Mouse (Mus musculus) skeletal muscle tissue, adult 2 months (tissue): Measurements from ENCODE around the gene Sowahb.
"Not testable (repeated sequence)": the region's sequence is repeated elsewhere in the genome, so short reads cannot be mapped to it uniquely, and the experiment has no call there.

Experiments used
- DNase-seq: peaks from one replicate; pipeline ENCODE4 v3.0.0-alpha.2; 2012; ENCODE audit warnings: low read depth, low spot score

Gene Sowahb

DNA sequence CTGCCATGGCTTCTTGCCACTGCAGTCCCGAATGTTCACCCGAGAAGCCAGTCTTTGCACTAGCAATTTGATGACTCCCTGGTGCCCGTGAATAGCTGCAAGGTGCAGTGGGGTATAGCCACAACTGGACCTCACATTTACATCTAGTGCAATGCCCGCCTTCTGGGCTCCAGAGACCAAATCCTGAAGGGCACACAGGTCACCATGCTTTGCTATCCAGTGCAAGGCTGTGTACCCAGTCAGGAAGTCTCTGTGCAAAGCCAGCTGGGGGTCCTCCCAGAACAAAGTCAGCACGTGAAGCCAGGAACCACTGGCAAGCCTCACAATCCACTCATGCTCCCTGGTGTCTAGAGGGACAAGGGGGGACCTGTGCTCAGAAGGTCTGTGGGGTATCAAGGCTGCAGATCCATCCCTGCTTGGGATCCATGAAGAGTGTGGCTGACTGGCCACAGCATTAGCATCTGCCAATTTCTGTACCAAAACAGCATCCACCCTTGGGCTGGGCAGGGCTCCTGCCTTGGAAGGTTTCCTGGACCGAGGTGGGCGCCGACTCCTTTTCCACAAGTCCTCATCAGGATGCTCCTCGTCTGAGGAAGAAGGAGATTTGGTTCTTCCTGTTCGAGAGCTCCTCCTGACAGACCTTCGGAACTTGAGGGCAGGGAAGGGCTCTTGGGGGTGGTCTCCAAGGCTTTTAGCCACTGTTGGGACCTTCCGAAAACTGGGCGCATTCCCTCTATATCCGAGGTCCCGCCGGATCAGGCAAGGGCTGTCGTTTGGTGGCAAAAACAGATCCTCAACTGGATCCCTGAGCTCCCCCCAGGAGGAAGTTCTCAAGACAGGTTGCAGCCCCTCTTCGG is 1.8 kb downstream of the Sowahb start:
- no peak for DNase-seq

GRCm38 (mm10) chr5:93042031-93042430 is 2.8 kb downstream of the Sowahb start:
- no peak for DNase-seq

GRCm38 (mm10) chr5:93041276-93041675 is 3.5 kb downstream of the Sowahb start:
- DNase-seq = no peak

DNA sequence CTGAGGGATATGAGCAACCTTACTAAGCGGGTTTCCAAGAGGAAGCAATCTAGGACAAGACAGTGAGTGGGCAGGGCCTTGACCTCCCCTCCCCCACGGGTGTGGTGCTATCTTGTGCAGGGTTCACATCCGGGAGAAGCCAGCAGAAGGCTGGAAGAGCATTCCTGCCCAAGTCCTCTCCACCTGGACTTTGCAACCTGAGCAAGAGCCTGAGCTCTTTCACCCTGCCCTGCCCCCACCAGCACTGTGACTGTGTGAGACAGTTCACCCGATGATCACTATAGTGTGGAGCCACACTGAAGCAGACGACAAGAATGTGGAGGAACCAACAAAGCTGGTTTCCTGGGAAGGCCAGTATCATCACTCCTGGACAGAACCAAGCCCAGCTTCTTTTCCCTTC is 4.7 kb downstream of the Sowahb start:
- no peak for DNase-seq

- no peak for DNase-seq
Measured at GRCm38 (mm10) chr5:93036254-93036653, 8.6 kb downstream of the Sowahb start.

DNA sequence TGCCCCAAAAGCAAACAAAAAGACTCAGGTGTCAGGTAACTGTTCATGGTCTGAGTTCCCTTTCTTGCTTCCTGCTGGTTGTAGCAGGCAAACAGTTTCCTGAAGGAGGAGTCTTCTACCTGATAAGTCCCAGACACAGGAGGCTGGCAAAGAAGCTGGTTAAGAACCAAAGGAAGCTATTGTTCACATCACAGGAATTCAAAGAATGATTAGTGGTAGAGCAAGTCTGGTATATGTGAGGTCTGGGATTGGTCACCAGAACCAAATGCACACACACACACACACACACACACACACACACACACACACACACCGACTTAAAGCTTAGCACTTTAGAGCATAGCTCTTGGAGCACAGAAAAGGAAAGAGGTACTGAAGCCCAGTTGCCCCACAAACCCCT is 9.5 kb downstream of the Sowahb start:
- DNase-seq = no peak

GRCm38 (mm10) chr5:93033087-93033870 is 11.5 kb downstream of the Sowahb start:
- DNase-seq = no peak

DNA sequence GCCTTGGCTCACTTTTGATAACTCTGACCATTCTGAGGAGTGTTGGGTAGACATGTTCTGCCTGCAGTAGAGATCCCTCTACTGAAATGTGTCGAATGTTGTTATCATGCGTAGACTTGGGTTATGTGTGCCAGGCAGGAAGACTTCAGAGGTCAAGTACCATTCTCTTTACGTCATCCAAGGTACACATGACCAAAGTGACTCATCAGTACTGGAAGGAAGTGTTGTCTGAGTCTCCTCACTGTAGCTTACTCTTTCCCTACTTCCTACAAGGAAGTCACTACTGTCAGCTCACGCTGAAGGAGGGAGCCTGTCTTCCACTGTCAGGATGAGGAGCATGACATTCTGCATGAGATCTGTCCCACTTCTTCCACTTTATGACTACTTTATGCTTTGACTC is 12.2 kb downstream of the Sowahb start:
- DNase-seq = no peak

DNA sequence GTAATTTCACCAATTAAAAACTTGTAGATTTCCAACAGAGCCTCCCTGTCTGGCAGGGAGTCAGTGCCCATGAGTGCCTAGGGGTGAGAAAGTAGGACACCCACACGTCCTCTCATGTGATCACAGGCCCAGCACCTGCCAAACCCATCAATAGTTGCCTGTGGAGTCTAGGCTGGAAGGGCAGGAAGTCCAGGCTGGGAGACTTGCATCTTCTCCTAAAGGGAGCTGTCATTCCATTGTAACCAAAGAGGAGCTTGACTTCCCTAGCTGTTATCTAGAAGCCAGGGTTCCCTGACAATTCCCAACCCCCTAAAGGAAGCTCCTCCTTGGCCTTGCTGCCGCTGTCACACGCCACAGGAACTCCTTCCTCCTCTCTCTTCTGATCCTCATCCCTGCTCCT is 14.0 kb downstream of the Sowahb start:
- DNase-seq = no peak

GRCm38 (mm10) chr5:93030411-93030810 is 14.4 kb downstream of the Sowahb start:
- no peak for DNase-seq

DNA sequence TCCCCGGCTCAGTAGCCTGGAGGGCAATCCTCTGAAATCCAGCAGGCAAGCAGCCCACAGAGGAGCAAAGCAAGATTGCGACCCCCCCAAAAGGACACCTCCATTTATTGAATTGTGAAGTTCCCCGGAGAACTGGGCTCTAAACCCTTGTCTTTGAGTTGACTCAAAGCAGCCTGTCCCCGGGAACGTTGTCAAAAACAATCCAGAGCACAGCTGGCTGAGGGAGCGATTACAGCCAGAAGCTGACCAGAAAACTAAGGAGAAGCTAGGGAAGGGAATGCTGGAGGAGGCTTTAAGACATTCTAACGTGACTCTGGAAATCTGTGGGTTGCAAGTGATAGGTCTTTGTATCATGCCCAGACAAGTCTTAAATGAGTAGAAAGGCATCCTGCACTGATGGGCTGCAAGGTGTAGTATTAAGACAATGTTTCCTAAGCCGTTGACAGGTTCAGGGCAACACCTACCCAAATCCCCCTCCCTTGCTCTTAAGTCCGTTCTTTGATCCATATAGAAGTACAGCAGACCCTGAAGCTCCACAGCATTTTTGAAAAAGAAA is 17.6 kb downstream of the Sowahb start:
- no peak for DNase-seq

- no peak for DNase-seq
Measured at GRCm38 (mm10) chr5:93026437-93027119, 18.2 kb downstream of the Sowahb start.

DNA sequence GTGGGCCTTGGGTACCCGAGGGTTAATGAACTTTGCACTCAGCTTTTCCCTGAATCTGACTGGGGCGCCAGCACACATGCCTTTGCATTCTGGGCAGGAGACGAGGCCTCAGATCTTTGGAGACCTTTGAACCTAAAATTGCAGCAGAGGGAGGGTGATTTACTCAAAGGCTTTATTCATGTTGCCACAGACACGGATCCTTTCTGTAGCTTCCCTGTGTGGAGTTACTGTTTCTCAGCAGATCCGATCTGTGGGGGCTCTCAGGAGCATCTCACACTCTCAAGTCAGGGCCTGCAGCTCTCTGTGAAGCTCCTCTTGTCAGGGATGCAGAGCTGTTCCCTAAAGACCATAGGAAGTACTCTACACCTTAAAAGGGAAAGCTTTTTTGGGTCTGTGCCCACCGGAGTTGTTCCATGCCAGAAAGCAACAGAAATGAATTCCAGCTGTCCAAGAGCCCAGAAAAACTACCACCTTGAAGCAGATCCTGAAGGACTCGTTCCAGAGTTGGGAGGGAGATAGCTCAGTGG is 20.0 kb downstream of the Sowahb start:
- DNase-seq = no peak

DNA sequence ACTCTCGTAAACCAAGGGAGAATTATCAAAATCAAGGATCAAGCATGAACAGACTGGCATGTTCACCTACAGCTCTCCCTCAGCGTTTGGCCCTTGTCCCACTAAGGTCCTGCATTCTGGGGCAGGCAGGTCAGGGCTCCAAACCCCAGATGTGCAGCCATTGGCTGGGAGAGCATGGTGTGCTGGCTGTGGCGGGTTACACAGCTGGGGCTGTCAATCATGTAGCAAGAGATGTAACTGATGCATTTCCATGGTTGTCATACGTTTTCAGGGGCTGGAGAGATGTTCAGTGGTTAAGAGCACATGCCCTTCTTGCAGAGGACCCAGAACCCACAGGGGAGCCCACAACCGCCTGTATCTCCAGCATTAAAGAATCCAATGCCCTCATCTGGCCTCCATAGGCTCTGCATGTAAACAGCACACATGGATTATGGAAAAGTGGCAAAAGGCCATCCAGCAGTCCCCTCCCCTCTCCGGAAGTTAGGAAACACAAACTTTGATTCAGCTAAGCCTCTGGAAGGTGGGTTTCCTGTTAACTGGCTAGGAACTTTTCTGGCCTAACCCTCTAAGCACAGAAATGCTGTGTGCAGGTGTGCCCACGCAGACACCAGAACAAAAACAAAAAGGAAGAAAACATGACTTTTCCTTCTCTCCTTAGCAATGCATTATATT is 22.6 kb downstream of the Sowahb start:
- DNase-seq = no peak

DNA sequence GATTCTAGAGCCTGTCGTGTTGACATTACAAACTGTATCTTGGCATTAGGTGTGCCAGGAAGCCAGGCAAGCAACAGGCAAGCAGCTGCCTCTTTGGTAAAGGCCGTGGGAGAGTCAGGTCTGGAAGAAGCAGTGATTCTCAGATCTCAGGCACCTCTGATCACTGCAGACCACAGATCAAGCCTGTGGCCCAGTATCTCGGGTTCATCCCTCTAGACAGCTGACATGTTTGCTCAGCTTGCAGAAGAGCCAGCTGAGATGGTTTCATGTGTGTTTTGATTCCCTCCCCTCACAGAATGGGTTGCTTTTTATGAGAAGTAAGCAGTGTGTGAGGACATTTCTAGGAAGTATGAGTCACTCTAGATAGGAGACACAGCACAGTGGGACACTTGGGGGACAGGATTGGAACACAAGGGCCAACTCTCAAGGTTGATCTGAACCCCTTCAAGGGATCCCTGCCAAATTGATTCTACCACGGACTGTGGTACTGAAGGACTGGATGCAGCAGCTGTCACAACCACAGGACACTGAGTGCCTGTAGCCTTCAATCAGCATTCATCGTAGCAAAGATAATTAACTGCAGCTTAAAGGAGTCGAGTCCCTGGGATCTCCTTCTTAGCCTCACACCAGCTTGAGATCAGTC is 24.7 kb downstream of the Sowahb start:
- DNase-seq = no peak

DNA sequence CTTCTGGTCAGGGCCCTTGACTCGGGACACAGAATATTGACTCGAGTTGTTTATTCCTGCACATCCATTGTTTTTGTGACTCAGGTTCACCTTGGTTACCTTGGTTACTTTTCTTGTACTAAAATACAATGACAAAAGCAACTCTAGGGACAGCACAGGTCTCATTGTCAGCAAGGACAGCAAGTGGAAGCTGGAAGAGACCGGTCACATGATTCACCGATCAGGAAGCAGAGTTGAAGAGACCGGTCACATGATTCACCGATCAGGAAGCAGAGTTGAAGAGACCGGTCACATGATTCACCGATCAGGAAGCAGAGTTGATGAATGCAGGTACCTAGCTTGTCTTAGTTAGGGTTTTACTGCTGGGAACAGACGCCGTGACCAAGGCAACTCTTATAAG is 25.6 kb downstream of the Sowahb start:
- not testable (repeated sequence) for DNase-seq

- DNase-seq = no peak
Measured at GRCm38 (mm10) chr5:93017678-93018077, 27.1 kb downstream of the Sowahb start.

DNA sequence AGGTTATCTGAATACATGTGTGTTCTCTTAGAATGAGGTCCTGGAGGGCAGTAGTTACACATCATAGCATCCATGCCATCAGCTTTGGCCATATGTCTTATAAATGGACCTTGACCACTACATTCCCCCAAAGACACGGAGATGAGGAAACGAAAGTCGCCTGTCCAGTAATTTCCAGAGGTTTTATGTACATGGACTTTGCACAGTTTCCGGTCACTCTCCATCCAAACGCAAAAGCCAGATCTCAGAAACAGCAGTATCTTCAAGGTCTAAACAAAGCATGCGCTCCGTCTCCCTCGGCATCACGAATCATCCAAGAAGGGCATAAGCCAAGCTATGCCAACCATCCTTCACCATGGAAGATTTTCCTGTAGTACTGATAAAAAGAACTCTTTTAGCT is 36.6 kb downstream of the Sowahb start:
- no peak for DNase-seq

GRCm38 (mm10) chr5:93005815-93006341 is 38.9 kb downstream of the Sowahb start:
- DNase-seq = no peak

- peak; percentile 37 for DNase-seq
Measured at GRCm38 (mm10) chr5:93005229-93005814, 39.5 kb downstream of the Sowahb start.
